Mouse (Mus musculus) layer of hippocampus, postnatal 14 days (tissue): ENCODE results near the gene Gm28230. TPM values are rescaled to one million over a fixed set of nuclear protein-coding genes. Genes with fewer than 3 reads are reported as not detected.

ENCODE experiments used
- DNase-seq, 2 experiments: peaks; one replicate each; pipeline ENCODE4 v3.0.0; 2021 to 2022; ENCODE audit warnings: low spot score in 2 of 2, mixed read lengths in 1 of 2
- total RNA-seq, 2 experiments: library from RNA; stranded (reverse); gene quantifications; 2 replicates each; pipeline ENCODE4 v1.2.3; 2021

The Gm28230 gene
- total RNA-seq, 2 experiments from 2014 or later, result not detected

GRCm38 (mm10) chr2:74722949-74723348, 3.6 kb upstream of the Gm28230 start:
- no peak for DNase-seq

- no peak for DNase-seq
Observed at GRCm38 (mm10) chr2:74724244-74725015, 2.1 kb upstream of the Gm28230 start.

GRCm38 (mm10) chr2:74725171-74725570, 1.4 kb upstream of the Gm28230 start:
- DNase-seq, result no peak

- no peak for DNase-seq
Observed at GRCm38 (mm10) chr2:74726973-74727639, 578 bp downstream of the Gm28230 start.

- no peak for DNase-seq
Observed at GRCm38 (mm10) chr2:74727640-74728302, 1.2 kb downstream of the Gm28230 start.

- DNase-seq, result no peak
Observed at GRCm38 (mm10) chr2:74728303-74728680, 1.8 kb downstream of the Gm28230 start.

- no peak for DNase-seq
Observed at GRCm38 (mm10) chr2:74730331-74730730, 3.8 kb downstream of the Gm28230 start.

GRCm38 (mm10) chr2:74731055-74731454, 4.5 kb downstream of the Gm28230 start:
- DNase-seq, result no peak

- DNase-seq, result no peak
Observed at GRCm38 (mm10) chr2:74731799-74732512, 5.4 kb downstream of the Gm28230 start.

GRCm38 (mm10) chr2:74732513-74733316, 6.2 kb downstream of the Gm28230 start:
- no peak for DNase-seq

- DNase-seq, result no peak
Observed at GRCm38 (mm10) chr2:74733317-74733661, 6.8 kb downstream of the Gm28230 start.

- DNase-seq, result no peak
Observed at GRCm38 (mm10) chr2:74733765-74734164, 7.2 kb downstream of the Gm28230 start.

GRCm38 (mm10) chr2:74734451-74734850, 7.9 kb downstream of the Gm28230 start:
- DNase-seq, result no peak

GRCm38 (mm10) chr2:74734996-74735811, 8.7 kb downstream of the Gm28230 start:
- no peak for DNase-seq

- DNase-seq, result no peak
Observed at GRCm38 (mm10) chr2:74735851-74736687, 9.5 kb downstream of the Gm28230 start.

GRCm38 (mm10) chr2:74736688-74737577, 10.4 kb downstream of the Gm28230 start:
- DNase-seq, result no peak

- DNase-seq, result no peak
Observed at GRCm38 (mm10) chr2:74737578-74738070, 11.1 kb downstream of the Gm28230 start.
